Mouse (Mus musculus) cerebellum, postnatal 4 days (tissue): ENCODE measurements around the gene Cyth4.
A peak's percentile ranks its signal among the peaks of the same experiment; 100 is the strongest.

Experiments used
- DNase-seq, 2 experiments: peaks; one replicate each; pipeline ENCODE4 v3.0.0; 2022; ENCODE audit warnings: low spot score in 2 of 2, mixed read lengths in 1 of 2

The Cyth4 gene

DNA sequence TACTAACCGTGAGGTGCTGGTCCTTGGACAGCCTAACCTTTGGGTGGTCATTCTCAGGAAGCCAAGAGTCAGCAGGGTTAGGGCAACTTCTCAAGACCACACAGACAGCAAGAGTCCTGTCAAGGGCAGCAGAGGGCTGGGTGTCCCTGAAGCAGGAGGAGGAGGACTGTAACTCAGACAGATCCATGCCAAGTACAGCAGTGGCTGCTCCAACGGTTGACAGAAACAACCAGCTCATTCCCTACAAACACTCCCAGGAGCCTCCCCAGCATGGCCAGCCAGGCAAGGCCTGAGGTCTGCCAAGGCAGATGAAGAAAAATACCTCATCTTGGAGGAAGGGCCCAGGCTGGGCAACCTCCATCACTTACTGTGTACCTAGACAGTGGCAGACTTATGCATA, 20.1 kb downstream of the Cyth4 start:
- DNase-seq, result no peak

DNA sequence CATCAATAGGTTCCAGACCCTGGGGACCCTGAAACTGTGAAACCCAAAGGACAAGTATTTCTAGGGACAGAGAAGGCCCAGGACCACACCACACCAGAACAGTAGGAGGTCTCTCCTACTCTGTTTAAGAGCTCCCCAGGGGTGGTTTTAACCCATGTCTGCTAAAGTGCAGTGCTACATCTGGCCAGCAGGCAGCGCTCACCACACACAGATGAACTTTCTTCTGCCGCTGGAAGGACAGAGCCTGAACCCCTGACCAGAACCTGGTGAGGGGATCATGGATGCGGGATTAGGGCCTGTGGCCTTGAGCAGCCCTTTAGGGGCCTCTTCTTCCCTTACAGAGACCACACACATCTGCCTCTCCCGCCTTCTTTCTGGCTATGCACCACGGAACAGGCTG, 26.6 kb downstream of the Cyth4 start:
- peak; percentile 54 to 82 for DNase-seq

DNA sequence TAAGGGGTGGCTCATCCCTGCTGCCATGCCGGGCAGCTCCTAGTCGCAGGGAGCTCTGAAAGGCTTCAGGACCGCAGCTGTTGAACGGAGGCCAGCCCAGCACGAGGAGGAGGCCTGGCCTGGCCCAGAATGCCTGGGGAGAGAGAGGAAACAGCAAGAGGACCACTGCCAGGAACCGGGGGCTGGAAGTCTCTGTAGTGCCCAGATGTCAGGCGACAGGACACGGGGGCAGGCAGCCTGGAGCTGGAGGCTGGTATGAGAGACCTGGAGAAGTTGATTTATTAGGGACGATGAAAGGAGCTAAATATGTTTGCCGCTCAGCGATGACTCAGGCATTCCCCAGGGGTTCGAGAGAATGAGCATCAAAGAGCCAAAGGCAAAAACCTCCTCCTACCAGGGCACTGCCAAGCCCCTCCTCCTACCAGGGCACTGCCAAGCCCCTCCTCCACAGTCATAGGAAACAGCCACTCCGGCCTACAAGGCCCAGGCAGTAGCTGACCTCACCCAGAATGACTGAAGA, 27.6 kb downstream of the Cyth4 start:
- DNase-seq, result peak in 1 of 2 experiments; percentile 74

DNA sequence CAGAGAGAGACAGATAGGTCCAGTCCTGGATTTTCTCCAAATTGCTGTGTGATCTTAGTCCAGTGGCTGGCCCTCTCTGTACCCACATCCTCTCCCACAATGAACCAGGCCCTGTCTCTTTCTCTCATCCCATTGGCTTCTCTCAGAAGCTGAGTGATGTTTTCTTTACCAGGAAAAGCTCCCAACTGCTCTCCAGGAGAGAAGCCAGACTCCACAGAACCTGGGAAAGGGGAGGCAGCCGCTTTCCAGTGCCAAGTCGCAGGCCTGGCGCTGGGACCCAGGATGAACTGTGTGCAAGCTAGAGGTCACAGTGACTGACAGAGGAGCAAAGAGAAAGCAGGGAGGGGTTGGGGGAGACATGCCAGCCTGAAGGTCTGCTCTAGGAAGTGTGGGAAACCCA, 28.1 kb downstream of the Cyth4 start:
- no peak for DNase-seq

DNA sequence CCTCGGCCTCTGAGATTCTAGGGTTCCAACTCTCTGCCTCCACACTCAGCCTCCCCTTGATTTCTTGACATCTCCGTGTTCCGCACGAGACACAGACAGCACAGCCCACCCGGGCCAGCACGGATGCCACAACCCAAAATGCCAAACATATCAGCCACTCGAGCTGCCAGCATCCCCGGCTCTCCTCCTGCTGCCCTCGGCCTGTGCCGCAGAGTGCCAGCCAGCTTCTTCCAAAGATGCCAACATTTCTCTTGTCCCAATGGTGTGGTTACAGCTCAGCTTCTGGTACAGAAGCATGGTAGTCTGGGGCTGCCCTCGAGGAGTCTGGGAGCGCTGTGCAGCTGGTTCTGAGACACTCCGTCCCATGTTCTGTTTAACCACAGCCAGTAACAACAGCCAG, 29.4 kb downstream of the Cyth4 start:
- DNase-seq, result no peak

DNA sequence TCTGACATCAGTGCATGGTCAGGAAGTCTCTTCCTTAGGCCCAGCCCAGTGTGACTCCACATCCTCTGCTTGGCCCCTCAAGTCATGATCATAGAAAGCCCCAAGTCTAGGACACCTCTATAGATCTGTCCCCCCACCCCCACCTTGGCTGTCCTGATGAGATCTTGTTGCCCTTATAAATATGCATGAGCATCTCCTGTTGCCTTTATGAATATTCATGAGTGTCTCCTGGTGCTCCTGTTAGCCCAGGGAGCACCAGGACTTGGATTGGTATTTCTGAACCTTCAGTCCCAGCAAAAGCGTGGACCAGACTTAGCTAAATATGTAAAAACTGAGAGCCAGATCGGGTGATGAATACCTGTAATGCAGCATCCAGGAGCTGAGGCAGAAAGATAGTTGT, 35.5 kb downstream of the Cyth4 start:
- DNase-seq, result no peak

DNA sequence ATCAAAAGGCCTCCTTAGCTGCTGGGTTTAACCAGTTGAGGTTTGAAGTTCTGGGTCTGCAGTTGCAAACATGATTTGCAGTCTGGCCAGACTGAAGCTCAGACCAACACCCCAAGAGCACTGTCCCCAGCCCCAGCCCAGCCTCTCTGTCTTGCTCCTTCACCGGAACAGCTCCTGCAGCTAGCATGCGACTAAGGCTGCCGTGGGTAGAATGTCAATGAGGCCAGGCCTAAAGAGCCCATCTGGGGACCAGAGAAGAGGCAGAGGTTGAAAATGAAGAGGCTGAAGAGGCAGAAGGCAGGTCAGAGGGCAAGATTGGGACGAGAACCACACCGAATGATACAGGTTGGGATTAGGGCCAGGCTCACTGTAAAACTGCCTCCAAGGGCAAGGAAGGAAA, 36.6 kb downstream of the Cyth4 start:
- no peak for DNase-seq

DNA sequence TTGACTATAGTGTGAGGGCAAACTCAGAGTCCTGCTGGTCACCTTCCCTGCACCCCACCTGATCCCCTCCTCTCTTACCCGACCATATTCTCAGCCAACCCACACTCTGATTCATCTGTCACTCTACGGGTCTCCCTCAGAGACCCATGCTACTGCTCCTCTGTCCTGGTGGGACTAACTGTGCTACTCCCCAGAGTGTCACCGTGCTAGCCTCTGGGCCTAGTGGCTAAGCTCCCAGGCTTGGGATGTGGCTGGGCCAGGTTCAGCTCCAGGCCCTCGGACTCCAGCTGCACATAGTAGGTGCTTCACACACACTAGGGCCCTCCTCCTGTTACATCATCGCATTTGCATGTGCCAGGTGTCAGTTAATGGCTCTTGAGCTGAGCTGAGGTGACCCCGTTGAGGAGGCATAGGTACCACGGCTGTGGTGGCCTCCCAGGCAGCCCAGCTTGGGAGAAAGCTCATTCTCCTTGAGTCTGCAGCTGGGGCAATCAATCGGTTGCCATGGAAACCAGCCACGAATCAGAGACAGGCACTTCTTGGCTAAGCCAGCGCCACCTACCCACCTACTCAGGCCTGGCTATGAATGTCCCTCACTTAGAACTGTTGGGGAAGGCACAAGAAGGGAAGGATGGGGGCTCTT, 37.4 kb downstream of the Cyth4 start:
- DNase-seq, result peak in 1 of 2 experiments; percentile 42

DNA sequence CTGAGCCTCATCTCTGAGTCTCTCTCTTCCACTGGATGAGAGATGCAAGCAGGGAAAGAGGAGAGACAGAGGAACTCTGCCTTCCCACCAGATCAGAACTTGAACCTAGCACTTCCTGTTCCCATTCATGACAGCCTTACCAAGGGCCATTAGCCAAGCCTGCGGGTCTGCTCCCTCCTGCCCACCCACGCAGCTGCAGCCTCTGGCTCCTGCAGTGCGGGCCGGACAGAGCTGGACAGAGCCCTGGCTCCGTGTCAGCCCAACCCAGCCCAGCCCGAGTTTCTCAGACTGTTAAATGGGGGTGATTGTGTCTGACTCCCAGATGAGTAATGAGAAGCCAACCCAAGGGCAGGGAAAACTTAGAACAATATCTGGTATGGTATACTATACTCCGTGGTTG, 38.4 kb downstream of the Cyth4 start:
- DNase-seq, result peak in 1 of 2 experiments; percentile 33

DNA sequence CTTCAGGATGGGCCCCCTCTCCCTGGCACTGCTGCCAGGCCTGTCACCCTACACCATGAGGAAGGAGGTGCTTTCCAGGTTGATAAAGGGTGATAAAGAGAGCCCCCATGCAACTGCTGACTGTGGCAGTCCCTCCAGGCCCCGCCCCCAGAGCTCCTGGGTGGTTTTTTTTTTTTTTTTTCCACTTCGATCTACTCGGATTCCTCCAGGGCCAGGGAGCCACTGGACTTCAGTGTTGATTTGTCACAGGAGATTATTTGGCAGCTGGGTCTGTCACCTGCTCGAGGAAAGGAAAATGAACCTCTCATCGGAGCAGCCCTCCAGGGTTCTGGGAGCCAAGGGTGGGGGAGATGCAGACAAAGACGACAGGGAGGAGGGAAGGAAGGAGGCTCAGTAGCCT, 46.8 kb downstream of the Cyth4 start:
- DNase-seq, result no peak

DNA sequence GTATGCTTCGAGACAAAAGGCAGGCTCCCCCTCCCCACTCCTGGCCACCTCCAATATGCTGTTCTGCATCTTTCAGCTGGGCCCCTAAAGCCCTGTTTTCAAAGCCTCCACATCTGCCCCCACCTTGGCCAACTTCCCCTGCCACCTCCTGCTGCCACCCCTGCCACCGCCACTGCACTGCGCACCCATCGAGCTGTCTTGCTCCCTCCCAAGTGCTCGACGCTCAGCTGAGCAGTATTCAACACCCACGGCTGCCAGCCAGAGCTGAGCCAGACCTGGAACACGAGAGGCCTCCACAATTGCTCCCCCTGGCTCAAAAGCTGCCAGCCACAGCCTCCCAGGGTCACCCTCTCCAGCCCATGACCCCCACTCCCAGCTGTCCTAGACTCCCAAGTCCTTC, 47.8 kb downstream of the Cyth4 start:
- no peak for DNase-seq

DNA sequence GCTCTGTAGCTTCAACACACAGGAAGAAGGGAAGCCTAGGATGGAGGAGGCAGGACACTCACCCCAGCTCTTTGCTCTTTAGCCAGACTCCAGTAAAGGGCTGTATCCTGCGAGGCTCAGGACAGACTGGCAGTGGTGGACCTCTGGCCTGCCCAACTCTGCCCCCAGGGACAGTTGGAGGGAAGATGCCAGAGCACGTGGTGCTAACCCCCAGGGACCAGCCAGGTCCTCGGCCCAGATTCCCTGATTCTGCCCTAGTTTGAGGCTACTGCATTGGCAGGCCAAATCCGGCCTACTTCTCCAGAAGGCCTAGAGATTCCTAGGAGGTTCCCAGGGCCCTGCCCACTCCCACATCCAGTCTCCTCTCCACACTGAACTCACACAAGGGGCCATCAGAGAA, 50.9 kb downstream of the Cyth4 start:
- no peak for DNase-seq

DNA sequence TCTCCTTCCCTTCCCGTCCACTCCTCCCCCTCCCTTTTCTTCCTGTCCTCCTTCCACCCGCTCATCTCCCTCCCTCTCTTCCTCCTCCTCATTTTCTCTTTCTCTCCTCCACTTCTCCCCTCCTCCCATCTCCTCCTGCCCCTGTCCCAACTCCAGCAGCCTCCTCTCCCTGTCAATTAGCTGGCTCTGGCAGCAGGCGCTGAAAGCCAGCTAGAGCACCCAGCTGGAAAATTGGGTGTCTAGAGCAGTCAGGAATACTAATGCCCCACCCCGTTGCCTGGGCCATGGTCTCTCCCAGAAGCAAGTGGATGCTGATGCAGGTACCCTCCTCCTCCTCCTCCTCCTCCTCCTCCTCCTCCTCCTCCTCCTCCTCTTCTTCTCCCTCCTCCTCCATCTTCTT, 54.3 kb downstream of the Cyth4 start:
- DNase-seq, result no peak

DNA sequence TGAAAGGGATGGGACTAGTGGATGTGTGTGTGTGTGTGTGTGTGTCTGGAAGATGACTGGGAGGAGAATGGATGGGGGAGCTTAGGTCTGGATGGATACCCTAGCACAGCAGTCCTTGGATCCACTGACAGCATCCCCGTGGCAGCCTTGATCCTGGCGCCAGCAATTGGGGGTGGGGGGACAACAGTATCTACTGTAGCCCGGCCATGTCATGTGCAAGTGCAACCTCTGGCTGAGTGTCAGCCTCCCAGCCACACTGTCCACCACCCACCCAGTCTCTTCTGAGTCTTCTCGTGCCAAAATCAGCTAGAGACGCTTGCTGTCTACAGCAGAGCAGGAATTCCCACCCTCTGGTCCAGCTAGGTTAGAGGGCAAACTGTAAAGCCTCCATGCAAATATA, 67.4 kb downstream of the Cyth4 start:
- peak in 1 of 2 experiments; percentile 50 for DNase-seq

DNA sequence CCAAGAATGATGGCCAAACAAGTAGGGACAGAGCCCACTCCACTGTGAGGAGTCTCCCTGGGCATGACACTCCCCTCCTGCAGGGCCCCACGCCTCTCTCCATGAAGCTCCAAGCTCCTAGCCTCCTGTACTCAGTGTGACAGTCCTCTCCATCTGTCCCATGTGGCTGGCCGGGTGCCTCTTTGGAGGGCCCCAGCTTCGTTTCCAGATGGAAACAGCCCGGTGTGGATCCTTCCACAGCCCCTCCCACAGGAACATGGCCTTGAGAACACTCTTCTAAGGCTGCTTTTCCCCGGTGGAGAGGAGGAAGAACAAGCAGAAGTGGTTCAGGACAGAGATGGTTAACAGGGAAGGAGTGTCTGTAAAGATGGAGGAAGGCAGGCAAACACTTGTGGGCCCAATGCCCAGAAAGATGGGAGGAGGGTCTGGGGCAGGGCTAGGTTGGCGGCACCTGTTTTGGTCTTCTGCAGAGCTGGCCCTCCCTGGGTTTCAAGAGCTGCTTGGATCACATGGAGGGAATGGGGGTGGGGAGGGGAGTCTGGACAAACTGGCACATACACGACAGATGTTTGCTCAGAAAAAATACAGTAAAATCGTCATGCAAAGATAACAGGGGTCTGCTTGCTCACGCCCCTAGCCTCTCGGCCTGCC, 72.5 kb downstream of the Cyth4 start:
- DNase-seq, result no peak

DNA sequence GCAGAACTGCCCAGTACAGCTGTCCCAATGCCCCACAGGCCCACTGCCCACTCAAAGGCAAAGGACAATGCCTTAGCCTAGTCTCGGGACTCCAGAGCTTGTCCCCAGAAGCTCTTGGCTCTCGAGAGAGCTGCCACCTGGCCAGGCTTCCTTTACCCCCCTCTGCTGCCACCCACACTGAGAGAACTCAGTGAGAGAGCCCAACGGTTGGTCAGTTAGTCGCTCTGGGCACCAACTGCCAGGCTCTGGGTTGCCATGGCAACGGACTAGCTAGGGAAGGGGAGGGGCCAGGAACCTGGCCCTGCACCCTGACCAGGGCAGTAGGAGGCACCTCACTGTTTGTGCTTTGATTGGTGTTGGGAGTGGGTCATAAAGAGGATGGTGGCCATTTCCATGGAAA, 73.5 kb downstream of the Cyth4 start:
- peak in 1 of 2 experiments; percentile 63 for DNase-seq
